Mouse (Mus musculus) CD8-positive naive resting alpha-beta T cell, adult 2 months (primary cell): ENCODE measurements around the gene Zfc3h1.

Source experiments
- DNase-seq, 2 experiments: peaks; one replicate each; pipeline ENCODE4 v3.0.0; 2022; ENCODE audit warnings: low read depth in 2 of 2, low spot score in 2 of 2

Gene Zfc3h1

GRCm38 (mm10) chr10:115383644-115384220 lies 1.0 kb upstream of the Zfc3h1 start:
- no peak for DNase-seq

GRCm38 (mm10) chr10:115385018-115386002 lies 551 bp downstream of the Zfc3h1 start:
- peak; percentile 51 to 55 for DNase-seq

DNA sequence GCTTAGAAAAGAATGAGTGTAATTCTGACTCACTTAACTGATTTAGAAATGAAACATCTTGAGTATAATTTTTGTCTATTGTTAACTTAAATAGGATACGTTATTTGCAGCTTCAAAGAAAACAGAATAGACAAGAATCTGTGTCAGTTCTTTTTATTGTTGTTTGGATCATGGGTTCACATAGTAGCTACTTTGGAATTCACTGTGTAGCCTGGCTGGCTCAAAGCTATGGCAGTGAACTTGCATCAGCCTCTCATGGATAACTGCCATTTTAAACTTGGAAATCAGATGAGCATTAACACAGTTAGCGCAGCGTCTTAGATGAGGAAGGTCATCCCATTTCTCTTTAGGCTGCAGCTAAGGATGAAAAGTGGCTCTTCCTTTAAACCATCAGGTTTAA lies 3.1 kb downstream of the Zfc3h1 start:
- no peak for DNase-seq

DNA sequence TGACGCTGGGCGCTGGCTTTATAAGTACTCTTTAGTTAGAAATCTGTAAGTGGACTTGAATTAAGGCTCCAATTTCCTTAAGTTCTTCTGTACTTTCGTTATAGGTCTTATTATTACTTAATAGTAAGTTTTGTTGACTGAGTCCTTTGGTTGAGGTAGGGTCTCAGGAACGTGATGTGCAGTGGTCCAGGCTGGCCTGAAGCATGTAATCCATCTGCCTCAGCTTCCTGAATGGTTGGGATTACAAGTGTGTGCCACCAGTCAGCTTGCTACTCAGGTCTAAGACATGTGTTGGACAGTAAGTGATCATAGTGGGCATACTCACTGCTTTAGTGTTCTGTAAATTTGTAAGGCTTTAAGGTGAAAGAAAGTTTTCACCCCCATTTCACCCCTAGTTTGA lies 6.3 kb downstream of the Zfc3h1 start:
- DNase-seq: no peak

GRCm38 (mm10) chr10:115391896-115392295 lies 7.1 kb downstream of the Zfc3h1 start:
- DNase-seq: no peak

GRCm38 (mm10) chr10:115406393-115406792 lies 21.6 kb downstream of the Zfc3h1 start:
- peak; percentile 15 to 55 for DNase-seq

- no peak for DNase-seq
Measured at GRCm38 (mm10) chr10:115413496-115413895, 28.7 kb downstream of the Zfc3h1 start.

DNA sequence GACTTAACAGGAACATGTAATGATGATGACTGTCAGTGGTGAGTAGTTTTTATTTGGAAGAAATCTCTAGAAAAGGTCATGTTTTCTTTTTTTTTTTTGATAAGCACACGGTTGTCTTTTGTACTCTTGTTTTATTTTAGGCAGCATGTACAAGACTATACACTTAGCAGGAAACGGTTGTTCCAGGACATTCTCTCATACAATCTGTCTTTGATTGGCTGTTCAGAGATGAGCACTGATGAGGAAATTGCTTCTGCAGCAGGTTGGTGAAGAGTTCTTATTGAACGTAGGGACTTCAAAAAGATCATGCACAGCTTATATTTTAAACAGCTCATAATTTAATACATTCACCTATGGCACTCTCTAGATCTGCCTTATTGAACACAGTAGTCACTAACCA lies 29.3 kb downstream of the Zfc3h1 start:
- DNase-seq: no peak

DNA sequence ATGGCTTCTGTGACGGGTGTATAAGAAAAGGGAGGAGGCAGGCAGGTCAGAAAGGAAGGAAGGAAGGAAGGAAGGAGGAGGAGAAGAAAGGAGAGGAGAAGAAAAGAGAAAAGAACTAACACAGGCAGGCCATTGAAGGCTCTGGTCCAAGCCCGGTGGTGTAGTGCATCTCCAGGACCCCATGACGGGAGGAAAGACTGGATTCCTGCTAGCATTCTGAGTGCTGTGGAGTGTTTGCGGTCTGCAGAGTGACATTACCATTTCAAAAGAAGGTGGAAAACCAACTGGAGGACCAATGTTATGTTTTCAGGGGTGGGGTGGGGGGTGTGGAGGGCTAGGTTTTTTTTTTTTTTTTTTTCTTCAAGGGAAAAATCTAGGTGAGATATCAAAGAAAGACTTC lies 37.2 kb downstream of the Zfc3h1 start:
- DNase-seq: no peak

DNA sequence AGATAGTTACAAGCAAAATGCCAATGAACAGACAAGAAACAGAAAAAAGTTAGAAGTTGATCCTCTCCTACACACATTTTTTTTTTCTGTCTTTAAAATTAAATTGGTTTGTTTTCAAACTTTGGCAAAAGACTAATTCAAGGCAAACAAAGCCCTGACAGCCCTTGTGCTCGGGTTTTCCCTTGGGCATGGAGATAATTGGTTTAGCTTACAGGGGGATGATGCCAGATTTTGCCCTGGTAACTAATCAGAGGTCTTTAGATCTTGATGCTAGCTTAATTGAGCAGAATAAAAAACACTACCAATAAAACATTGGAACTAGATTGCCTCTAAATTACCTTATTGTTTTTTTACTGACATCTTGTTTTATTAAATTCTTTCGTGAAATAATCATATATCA lies 40.6 kb downstream of the Zfc3h1 start:
- DNase-seq: no peak

GRCm38 (mm10) chr10:115437286-115437685 lies 52.5 kb downstream of the Zfc3h1 start:
- DNase-seq: no peak

GRCm38 (mm10) chr10:115448614-115449013 lies 63.9 kb downstream of the Zfc3h1 start:
- DNase-seq: no peak

DNA sequence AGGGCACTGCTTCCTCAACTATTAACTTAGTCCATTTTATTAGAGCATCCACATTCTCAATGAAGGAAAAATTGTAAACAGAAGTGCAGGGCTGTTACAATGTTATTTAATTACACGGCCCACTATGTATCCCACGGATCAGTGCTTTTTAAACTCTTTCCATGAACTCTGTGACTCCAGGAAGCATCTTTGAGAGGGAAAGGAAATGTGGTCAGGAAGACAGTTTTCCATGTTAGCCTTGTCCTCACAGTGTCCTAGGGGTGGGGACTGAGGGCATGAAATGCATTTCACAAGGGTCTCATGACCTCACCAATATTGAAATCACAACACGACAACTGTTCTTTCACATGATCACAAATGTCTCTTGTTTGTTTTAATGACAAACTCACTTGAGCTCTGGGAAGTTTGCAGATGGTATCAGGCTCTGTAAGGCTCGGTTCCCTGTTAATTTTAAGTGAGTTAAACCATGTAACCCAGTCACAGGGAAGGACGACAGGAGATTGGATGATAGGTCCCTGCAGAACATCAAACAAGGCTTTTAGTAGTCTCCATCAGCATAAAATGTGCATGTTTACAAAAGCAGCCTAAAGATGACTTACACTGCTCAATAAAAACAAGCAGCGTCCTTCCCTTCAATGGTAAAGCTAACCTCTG lies 72.7 kb downstream of the Zfc3h1 start:
- no peak for DNase-seq

- no peak for DNase-seq
Measured at GRCm38 (mm10) chr10:115462646-115463045, 77.9 kb downstream of the Zfc3h1 start.

DNA sequence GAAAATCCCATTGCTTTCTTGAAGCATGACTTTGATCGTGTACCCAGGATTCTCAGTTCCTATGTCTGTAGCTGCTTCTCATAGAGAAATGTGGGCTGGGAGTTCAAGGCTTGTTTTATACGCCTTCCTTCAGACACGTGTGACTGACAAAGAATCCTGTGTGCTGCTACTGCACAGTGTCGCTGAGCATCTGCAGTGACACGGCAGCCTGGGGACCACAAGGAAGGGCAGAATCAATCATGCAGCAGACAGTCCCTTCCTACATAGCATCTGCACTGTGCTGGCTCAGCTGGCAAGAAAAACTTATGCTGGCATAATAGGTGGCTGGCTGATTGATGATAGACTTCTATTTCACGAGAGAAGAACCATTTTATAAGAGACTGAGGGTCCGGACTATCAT lies 80.3 kb downstream of the Zfc3h1 start:
- DNase-seq: no peak

- no peak for DNase-seq
Measured at GRCm38 (mm10) chr10:115465778-115466177, 81.0 kb downstream of the Zfc3h1 start.

GRCm38 (mm10) chr10:115467985-115468384 lies 83.2 kb downstream of the Zfc3h1 start:
- no peak for DNase-seq

DNA sequence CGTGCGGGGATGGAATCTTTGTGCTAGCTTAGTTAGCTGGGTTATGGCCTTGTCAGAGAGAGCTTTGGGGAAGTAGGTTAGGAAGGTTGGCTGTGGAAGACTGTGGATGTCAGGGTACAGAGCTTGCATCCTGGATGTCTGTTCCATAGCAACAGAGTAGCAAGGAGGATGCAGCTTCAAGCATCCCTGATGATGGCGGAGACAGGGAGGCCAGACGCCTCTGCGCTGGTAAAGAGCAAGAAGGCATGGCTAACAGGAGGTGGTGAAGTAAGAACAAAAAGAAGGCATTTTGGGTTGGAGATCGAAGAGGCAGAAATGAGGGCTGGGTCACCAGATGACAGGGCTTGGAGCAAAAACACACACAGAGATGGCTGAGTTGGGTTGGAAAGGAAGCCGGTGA lies 83.9 kb downstream of the Zfc3h1 start:
- DNase-seq: no peak

- no peak for DNase-seq
Measured at GRCm38 (mm10) chr10:115469040-115469439, 84.3 kb downstream of the Zfc3h1 start.

- no peak for DNase-seq
Measured at GRCm38 (mm10) chr10:115470621-115471334, 86.0 kb downstream of the Zfc3h1 start.

GRCm38 (mm10) chr10:115473213-115473961 lies 88.6 kb downstream of the Zfc3h1 start:
- no peak for DNase-seq
